Mouse (Mus musculus): ENCODE measurements around the gene Agfg1. TPM values are rescaled to one million over a fixed set of nuclear protein-coding genes. Genes with fewer than 3 reads are reported as not detected.

The Agfg1 gene
- polyA plus RNA-seq, 1 experiment from 2014 or later, result 47.3 TPM

DNA sequence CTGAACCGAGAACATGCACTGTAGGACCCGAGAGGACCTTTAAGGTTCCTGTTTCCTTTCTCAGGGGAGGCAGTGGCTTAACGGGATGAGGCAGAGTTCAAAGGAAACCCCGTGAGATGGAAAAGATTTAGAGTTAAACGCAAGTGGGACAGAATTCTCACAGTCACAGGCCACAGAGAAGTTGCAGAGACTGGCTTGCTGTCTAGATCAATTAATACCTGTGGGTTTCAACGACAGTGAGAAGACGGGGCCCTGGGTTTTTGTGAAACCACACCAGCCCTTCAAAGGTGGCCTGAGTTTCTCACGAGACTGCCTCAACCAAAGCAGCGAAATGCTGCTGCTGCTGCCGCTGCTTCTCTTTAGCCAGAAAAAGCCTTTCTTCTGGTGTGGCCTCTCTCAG is 19.9 kb upstream of the Agfg1 start:
- no peak for DNase-seq (ENCODE audit: low spot score)
- Histone ChIP-seq H3K27me3 (ENCODE audit: control insufficient read depth, insufficient read depth, low read length) (no peaks in the 10 kb centered on the region), H3K36me3 (ENCODE audit: control insufficient read depth, insufficient read depth, low read length) (no peaks in the 10 kb centered on the region), H3K9ac (ENCODE audit: low read length) (no peak overlapping the region), H3K4me3 (ENCODE audit: low read depth, low read length) (no peak overlapping the region), H3K27ac (ENCODE audit: low read depth, low read length) (no peak overlapping the region), H3K9me3 (ENCODE audit: control insufficient read depth, low read length) (no peaks in the 10 kb centered on the region), H3K4me1 (replicated peaks; ENCODE audit: control insufficient read depth, insufficient read depth, low read length) (0 out of 2 replicates have a peak, but pooled peaks cover 2% of the 10 kb centered on the region), H3K4me2 (ENCODE audit: low read depth, low read length, severe bottlenecking) (no peak overlapping the region)
- 62% methylated on average over 10 of the region's 10 CpGs for WGBS
- no peak for ATAC-seq (replicated peaks; ENCODE audit: low FRiP score)

DNA sequence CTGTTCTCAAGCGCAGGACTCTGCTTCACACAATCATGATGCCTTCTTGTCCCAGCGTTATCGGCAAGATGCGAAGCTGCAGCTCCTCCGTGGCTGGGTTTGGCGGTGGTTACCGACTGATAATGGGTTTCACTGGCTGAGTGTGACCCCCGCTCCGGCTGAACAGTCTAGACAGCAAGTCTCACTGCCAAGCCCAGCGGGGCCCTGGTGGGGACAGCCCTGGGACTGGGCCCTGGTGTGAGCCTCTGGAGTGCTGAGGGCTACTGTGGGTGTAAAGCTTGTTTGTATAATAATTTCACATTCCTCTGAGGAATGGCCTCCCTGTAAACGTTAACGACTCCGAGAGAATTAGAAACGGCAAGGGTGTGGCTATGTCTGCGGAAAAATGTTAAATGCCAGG is 19.1 kb upstream of the Agfg1 start:
- H3K36me3 ChIP-seq (ENCODE audit: control insufficient read depth, insufficient read depth, low read length), result no peaks in the 10 kb centered on the region
- no peak overlapping the region for H3K27ac ChIP-seq (ENCODE audit: low read depth, low read length)
- no peaks in the 10 kb centered on the region for H3K9me3 ChIP-seq (ENCODE audit: control insufficient read depth, low read length)
- WGBS, result 80% methylated on average over 15 of the region's 15 CpGs
- H3K4me1 ChIP-seq (replicated peaks; ENCODE audit: control insufficient read depth, insufficient read depth, low read length), result 0 out of 2 replicates have a peak, but pooled peaks cover 2% of the 10 kb centered on the region
- DNase-seq (ENCODE audit: low spot score) (peak; percentile 58), ATAC-seq (replicated peaks; ENCODE audit: low FRiP score) (no peak)
- no peak overlapping the region for H3K9ac ChIP-seq (ENCODE audit: low read length)
- H3K27me3 ChIP-seq (ENCODE audit: control insufficient read depth, insufficient read depth, low read length), result no peaks in the 10 kb centered on the region
- no peak overlapping the region for H3K4me3 ChIP-seq (ENCODE audit: low read depth, low read length)
- no peak overlapping the region for H3K4me2 ChIP-seq (ENCODE audit: low read depth, low read length, severe bottlenecking)

DNA sequence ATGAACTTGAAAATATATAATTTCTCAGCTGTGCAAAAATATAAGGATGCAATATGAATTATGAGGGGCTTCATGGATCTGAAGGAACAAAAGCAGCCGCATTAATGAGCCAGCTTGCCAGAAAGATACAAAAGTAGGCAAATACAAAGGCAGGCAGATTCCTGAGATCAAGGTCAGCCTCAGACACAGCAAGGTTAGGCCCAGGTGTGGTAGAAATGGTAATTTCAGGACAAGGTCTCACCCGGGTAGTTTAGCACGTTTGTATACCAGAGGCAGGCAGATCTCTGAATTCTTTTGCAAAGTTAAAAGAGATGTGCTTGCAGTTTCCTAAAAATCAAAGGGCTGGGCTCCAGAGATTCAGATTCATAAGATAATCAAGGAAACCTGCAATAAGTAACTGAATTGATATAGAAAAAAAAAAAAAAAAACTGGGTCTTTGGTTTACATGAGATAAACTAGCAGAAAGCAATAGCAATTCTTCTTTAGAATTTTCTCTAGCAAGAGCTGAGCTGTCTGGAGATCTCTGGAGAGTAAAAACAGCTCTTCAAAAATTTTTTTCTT is 18.6 kb upstream of the Agfg1 start:
- no peak overlapping the region for H3K4me3 ChIP-seq (ENCODE audit: low read depth, low read length)
- H3K36me3 ChIP-seq (ENCODE audit: control insufficient read depth, insufficient read depth, low read length), result no peaks in the 10 kb centered on the region
- DNase-seq (ENCODE audit: low spot score) (no peak), ATAC-seq (replicated peaks; ENCODE audit: low FRiP score) (no peak)
- 80% methylated on average over 3 of the region's 3 CpGs for WGBS
- no peak overlapping the region for H3K27ac ChIP-seq (ENCODE audit: low read depth, low read length)
- no peak overlapping the region for H3K4me2 ChIP-seq (ENCODE audit: low read depth, low read length, severe bottlenecking)
- H3K4me1 ChIP-seq (replicated peaks; ENCODE audit: control insufficient read depth, insufficient read depth, low read length), result 0 out of 2 replicates have a peak, but pooled peaks cover 2% of the 10 kb centered on the region
- no peak overlapping the region for H3K9ac ChIP-seq (ENCODE audit: low read length)
- H3K27me3 ChIP-seq (ENCODE audit: control insufficient read depth, insufficient read depth, low read length), result no peaks in the 10 kb centered on the region
- no peaks in the 10 kb centered on the region for H3K9me3 ChIP-seq (ENCODE audit: control insufficient read depth, low read length)

DNA sequence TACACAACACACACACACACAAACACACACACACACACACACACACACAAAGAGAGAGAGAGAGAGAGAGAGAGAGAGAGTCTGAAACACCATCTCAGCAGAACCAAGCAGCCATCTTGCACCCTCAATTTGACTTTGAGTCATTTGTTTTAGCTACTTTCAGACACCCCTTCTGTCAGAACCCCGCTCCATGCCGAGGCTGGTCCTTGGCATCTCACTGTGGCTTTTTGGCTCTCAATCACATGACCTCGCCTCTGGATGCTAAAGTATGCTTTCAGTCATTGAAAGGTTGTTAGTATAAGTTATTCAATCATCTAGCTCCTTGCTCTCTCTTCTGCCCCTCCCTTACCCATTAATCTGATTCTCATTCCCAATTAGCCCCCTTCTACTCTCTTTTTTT is 17.4 kb upstream of the Agfg1 start:
- H3K4me1 ChIP-seq (replicated peaks; ENCODE audit: control insufficient read depth, insufficient read depth, low read length), result 0 out of 2 replicates have a peak, but pooled peaks cover 2% of the 10 kb centered on the region
- no peaks in the 10 kb centered on the region for H3K9me3 ChIP-seq (ENCODE audit: control insufficient read depth, low read length)
- H3K27ac ChIP-seq (ENCODE audit: low read depth, low read length), result no peak overlapping the region
- H3K27me3 ChIP-seq (ENCODE audit: control insufficient read depth, insufficient read depth, low read length), result no peaks in the 10 kb centered on the region
- H3K9ac ChIP-seq (ENCODE audit: low read length), result no peak overlapping the region
- no peak for ATAC-seq (replicated peaks; ENCODE audit: low FRiP score)
- DNase-seq (ENCODE audit: low spot score), result no peak
- H3K4me3 ChIP-seq (ENCODE audit: low read depth, low read length), result no peak overlapping the region
- WGBS, result 78% methylated on average over 3 of the region's 3 CpGs
- H3K36me3 ChIP-seq (ENCODE audit: control insufficient read depth, insufficient read depth, low read length), result no peaks in the 10 kb centered on the region
- H3K4me2 ChIP-seq (ENCODE audit: low read depth, low read length, severe bottlenecking), result no peak overlapping the region

DNA sequence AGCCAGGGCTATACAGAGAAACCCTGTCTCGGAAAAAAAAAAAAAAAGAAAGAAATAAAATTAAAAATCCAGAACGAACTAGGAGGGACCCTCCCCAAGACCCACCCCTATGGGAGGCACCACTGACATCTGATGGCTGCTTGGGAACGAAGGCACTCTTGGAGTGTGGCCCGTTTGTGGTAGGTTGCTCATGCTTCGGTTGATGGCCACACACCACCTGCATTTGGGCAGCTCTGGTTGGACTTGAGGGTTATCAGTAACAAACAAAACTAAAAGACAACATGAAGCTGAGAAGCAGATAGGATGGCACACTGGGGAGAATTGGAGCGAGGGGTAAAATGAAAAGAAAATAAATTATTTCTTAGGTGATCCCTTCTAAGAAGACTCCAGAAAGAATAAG is 15.1 kb upstream of the Agfg1 start:
- H3K4me2 ChIP-seq (ENCODE audit: low read depth, low read length, severe bottlenecking), result no peak overlapping the region
- H3K27ac ChIP-seq (ENCODE audit: low read depth, low read length), result no peak overlapping the region
- H3K9me3 ChIP-seq (ENCODE audit: control insufficient read depth, low read length), result no peaks in the 10 kb centered on the region
- H3K9ac ChIP-seq (ENCODE audit: low read length), result no peak overlapping the region
- no peak overlapping the region for H3K4me3 ChIP-seq (ENCODE audit: low read depth, low read length)
- no peaks in the 10 kb centered on the region for H3K36me3 ChIP-seq (ENCODE audit: control insufficient read depth, insufficient read depth, low read length)
- H3K27me3 ChIP-seq (ENCODE audit: control insufficient read depth, insufficient read depth, low read length), result no peaks in the 10 kb centered on the region
- WGBS, result 82% methylated on average over 6 of the region's 6 CpGs
- H3K4me1 ChIP-seq (replicated peaks; ENCODE audit: control insufficient read depth, insufficient read depth, low read length), result 0 out of 2 replicates have a peak, but pooled peaks cover 2% of the 10 kb centered on the region
- ATAC-seq (replicated peaks; ENCODE audit: low FRiP score), result no peak
- DNase-seq (ENCODE audit: low spot score), result no peak

DNA sequence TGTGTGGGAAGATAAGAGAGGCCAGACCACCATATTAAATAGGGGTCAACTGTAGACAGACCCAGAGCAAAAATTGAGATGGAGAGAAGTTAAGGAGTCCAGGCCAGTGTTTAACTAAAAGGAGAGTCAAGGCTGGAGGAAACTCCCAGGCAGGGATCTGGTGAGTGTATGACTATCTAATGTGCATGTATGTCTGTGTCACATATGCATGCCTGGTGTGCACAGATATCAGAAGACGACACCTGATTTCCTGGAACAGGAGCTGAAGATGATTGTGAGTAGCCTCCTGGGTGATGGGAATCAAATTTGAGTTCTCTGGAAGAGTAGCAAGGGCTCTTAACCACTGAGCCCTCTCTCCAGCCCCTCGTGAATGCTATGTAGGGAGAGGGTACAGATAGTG is 14.0 kb upstream of the Agfg1 start:
- WGBS, result 86% methylated on average over 2 of the region's 2 CpGs
- no peak overlapping the region for H3K4me2 ChIP-seq (ENCODE audit: low read depth, low read length, severe bottlenecking)
- H3K9ac ChIP-seq (ENCODE audit: low read length), result no peak overlapping the region
- H3K4me3 ChIP-seq (ENCODE audit: low read depth, low read length), result no peak overlapping the region
- H3K27ac ChIP-seq (ENCODE audit: low read depth, low read length), result no peak overlapping the region
- ATAC-seq (replicated peaks; ENCODE audit: low FRiP score) (no peak), DNase-seq (ENCODE audit: low spot score) (no peak)
- H3K9me3 ChIP-seq (ENCODE audit: control insufficient read depth, low read length), result no peaks in the 10 kb centered on the region
- H3K36me3 ChIP-seq (ENCODE audit: control insufficient read depth, insufficient read depth, low read length), result no peaks in the 10 kb centered on the region
- no peaks in the 10 kb centered on the region for H3K27me3 ChIP-seq (ENCODE audit: control insufficient read depth, insufficient read depth, low read length)
- H3K4me1 ChIP-seq (replicated peaks; ENCODE audit: control insufficient read depth, insufficient read depth, low read length), result no peaks in the 10 kb centered on the region

DNA sequence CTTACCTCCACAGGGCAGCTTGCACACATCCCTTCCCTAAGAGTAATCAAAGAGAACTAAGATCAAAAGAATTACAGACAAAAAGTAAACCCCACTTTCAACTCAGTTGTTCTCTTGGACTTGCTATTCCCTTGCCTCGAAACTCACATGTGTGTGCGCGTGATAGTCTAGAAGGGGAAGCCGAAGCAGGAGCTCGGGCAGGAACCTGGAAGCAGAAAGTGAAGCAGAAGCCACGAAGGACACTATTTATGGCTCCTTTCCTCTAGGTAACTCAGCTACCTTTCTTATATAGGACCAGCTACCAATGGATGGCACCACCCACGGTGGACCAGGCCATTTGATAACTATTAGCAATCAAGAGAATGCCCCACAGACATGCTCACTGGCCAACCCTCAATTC is 13.5 kb upstream of the Agfg1 start:
- H3K27ac ChIP-seq (ENCODE audit: low read depth, low read length), result no peak overlapping the region
- H3K27me3 ChIP-seq (ENCODE audit: control insufficient read depth, insufficient read depth, low read length), result no peaks in the 10 kb centered on the region
- no peaks in the 10 kb centered on the region for H3K9me3 ChIP-seq (ENCODE audit: control insufficient read depth, low read length)
- no peak overlapping the region for H3K9ac ChIP-seq (ENCODE audit: low read length)
- no peak for DNase-seq (ENCODE audit: low spot score)
- WGBS, result 93% methylated on average over 7 of the region's 7 CpGs
- H3K4me3 ChIP-seq (ENCODE audit: low read depth, low read length), result no peak overlapping the region
- H3K36me3 ChIP-seq (ENCODE audit: control insufficient read depth, insufficient read depth, low read length), result no peaks in the 10 kb centered on the region
- no peak for ATAC-seq (replicated peaks; ENCODE audit: low FRiP score)
- H3K4me1 ChIP-seq (replicated peaks; ENCODE audit: control insufficient read depth, insufficient read depth, low read length), result no peaks in the 10 kb centered on the region
- H3K4me2 ChIP-seq (ENCODE audit: low read depth, low read length, severe bottlenecking), result no peak overlapping the region

DNA sequence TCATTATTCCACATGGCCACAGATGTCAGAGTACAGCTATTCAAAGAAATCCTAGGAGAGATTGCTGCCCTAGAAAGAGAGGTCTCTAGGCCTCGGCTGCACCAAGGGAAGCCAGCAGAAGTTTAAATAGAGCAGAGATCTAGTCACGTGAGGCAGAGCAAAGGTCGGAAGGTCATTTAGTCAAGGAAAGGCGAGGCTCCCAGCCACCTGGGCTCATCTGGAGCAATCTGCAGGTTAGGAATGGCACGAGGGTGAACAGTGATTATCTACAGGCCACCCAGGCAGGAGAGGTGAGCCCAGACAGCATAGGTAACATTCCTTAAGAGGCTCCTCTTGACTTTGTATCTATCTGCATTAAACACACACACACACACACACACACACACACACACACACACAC is 12.4 kb upstream of the Agfg1 start:
- Histone ChIP-seq H3K9ac (ENCODE audit: low read length) (no peak overlapping the region), H3K27me3 (ENCODE audit: control insufficient read depth, insufficient read depth, low read length) (no peaks in the 10 kb centered on the region), H3K4me2 (ENCODE audit: low read depth, low read length, severe bottlenecking) (no peak overlapping the region), H3K36me3 (ENCODE audit: control insufficient read depth, insufficient read depth, low read length) (no peaks in the 10 kb centered on the region), H3K9me3 (ENCODE audit: control insufficient read depth, low read length) (no peaks in the 10 kb centered on the region), H3K4me1 (replicated peaks; ENCODE audit: control insufficient read depth, insufficient read depth, low read length) (no peaks in the 10 kb centered on the region), H3K4me3 (ENCODE audit: low read depth, low read length) (no peak overlapping the region), H3K27ac (ENCODE audit: low read depth, low read length) (no peak overlapping the region)
- WGBS, result 67% methylated on average over 5 of the region's 5 CpGs
- ATAC-seq (replicated peaks; ENCODE audit: low FRiP score), result no peak
- DNase-seq (ENCODE audit: low spot score), result no peak

DNA sequence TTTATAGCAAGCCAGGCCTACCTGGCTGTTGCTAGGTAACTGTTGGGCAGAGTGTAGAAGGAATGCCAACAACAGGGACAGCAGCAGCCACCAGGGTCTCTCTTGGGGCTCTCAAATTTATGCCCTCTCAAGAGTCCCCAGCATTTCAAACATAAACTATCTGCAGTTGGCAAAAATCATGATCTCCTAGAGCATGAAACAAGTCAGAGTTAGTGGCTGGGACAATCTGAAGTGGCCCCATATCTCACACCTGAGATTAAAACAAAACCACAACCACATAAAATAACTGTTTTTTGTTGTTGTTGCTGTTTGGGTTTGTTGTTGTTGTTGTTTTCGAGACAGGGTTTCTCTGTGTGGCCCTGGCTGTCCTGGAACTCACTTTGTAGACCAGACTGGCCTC is 8.5 kb upstream of the Agfg1 start:
- Histone ChIP-seq H3K4me1 (replicated peaks; ENCODE audit: control insufficient read depth, insufficient read depth, low read length) (no peaks in the 10 kb centered on the region), H3K27ac (ENCODE audit: low read depth, low read length) (no peak overlapping the region), H3K9me3 (ENCODE audit: control insufficient read depth, low read length) (no peaks in the 10 kb centered on the region), H3K36me3 (ENCODE audit: control insufficient read depth, insufficient read depth, low read length) (no peaks in the 10 kb centered on the region), H3K27me3 (ENCODE audit: control insufficient read depth, insufficient read depth, low read length) (no peaks in the 10 kb centered on the region), H3K4me3 (ENCODE audit: low read depth, low read length) (no peak overlapping the region), H3K4me2 (ENCODE audit: low read depth, low read length, severe bottlenecking) (no peak overlapping the region), H3K9ac (ENCODE audit: low read length) (no peak overlapping the region)
- DNase-seq (ENCODE audit: low spot score) (no peak), ATAC-seq (replicated peaks; ENCODE audit: low FRiP score) (no peak)
- WGBS, result 83% methylated on average over 1 of the region's 1 CpGs

All from forebrain, embryonic 11.5 days (tissue).